Mouse (Mus musculus) heart, adult 11 months (tissue): Measurements from ENCODE around the gene Rnf150.

Experiments
- DNase-seq: peaks from one replicate; pipeline ENCODE4 v3.0.0; 2022

Rnf150 gene

GRCm38 (mm10) chr8:82889062-82889720, 26.0 kb downstream of the Rnf150 start:
- DNase-seq = peak; percentile 7

GRCm38 (mm10) chr8:82895091-82895490, 31.9 kb downstream of the Rnf150 start:
- peak; percentile 87 for DNase-seq

GRCm38 (mm10) chr8:82896796-82897195, 33.6 kb downstream of the Rnf150 start:
- DNase-seq = peak; percentile 52

GRCm38 (mm10) chr8:82897628-82898458, 34.7 kb downstream of the Rnf150 start:
- peak; percentile 53 for DNase-seq

GRCm38 (mm10) chr8:82898459-82898841, 35.3 kb downstream of the Rnf150 start:
- DNase-seq = peak; percentile 75

GRCm38 (mm10) chr8:82900958-82901357, 37.8 kb downstream of the Rnf150 start:
- DNase-seq = peak; percentile 66

GRCm38 (mm10) chr8:82901549-82902138, 38.5 kb downstream of the Rnf150 start:
- peak; percentile 28 for DNase-seq

GRCm38 (mm10) chr8:82903497-82903896, 40.3 kb downstream of the Rnf150 start:
- DNase-seq = peak; percentile 48

GRCm38 (mm10) chr8:82907271-82907670, 44.1 kb downstream of the Rnf150 start:
- peak; percentile 71 for DNase-seq

GRCm38 (mm10) chr8:82911436-82911835, 48.3 kb downstream of the Rnf150 start:
- DNase-seq = peak; percentile 54

- peak; percentile 63 for DNase-seq
Measured at GRCm38 (mm10) chr8:82912282-82912681, 49.1 kb downstream of the Rnf150 start.

GRCm38 (mm10) chr8:82914543-82914942, 51.4 kb downstream of the Rnf150 start:
- peak; percentile 51 for DNase-seq

GRCm38 (mm10) chr8:82916851-82917539, 53.8 kb downstream of the Rnf150 start:
- DNase-seq = peak; percentile 66

- peak; percentile 89 for DNase-seq
Measured at GRCm38 (mm10) chr8:82917540-82918316, 54.6 kb downstream of the Rnf150 start.

- peak; percentile 55 for DNase-seq
Measured at GRCm38 (mm10) chr8:82919676-82920075, 56.5 kb downstream of the Rnf150 start.

- DNase-seq = peak; percentile 50
Measured at GRCm38 (mm10) chr8:82920124-82920523, 57.0 kb downstream of the Rnf150 start.

GRCm38 (mm10) chr8:82925286-82925685, 62.1 kb downstream of the Rnf150 start:
- peak; percentile 72 for DNase-seq

- DNase-seq = peak; percentile 48
Measured at GRCm38 (mm10) chr8:82926518-82926917, 63.4 kb downstream of the Rnf150 start.

GRCm38 (mm10) chr8:82931554-82931953, 68.4 kb downstream of the Rnf150 start:
- peak; percentile 89 for DNase-seq

- DNase-seq = no peak
Measured at GRCm38 (mm10) chr8:82936162-82936561, 73.0 kb downstream of the Rnf150 start.

GRCm38 (mm10) chr8:82936866-82937265, 73.7 kb downstream of the Rnf150 start:
- peak; percentile 81 for DNase-seq

GRCm38 (mm10) chr8:82939912-82940311, 76.8 kb downstream of the Rnf150 start:
- DNase-seq = peak; percentile 98
